Mouse (Mus musculus) embryonic facial prominence, embryonic 15.5 days (tissue): ENCODE data around the gene Cetn3. TPM values are rescaled to one million over a fixed set of nuclear protein-coding genes. Genes with fewer than 3 reads are reported as not detected.

Source experiments
- ATAC-seq: fragments of 200-750 bp; cut with Nextera tagmentation; 2 replicates; pipeline ENCODE4 v1.8.0; 2017; ENCODE audit warnings: low read depth, moderate TSS enrichment; ENCODE audit not compliant: insufficient number of reproducible peaks, low FRiP score, low TSS enrichment
- H3K27ac ChIP-seq: fragments of 300-500 bp; sonication (generic); replicated peaks from 2 replicates; pipeline ENCODE4 v1.5.1; 2015; ENCODE audit warnings: mild to moderate bottlenecking, inconsistent platforms
- H3K27me3 ChIP-seq: fragments of 300-500 bp; sonication (generic); 2 replicates; pipeline ENCODE4 v1.6.1; 2015; ENCODE audit warnings: inconsistent platforms
- H3K36me3 ChIP-seq: fragments of 300-500 bp; sonication (generic); 2 replicates; pipeline ENCODE4 v1.6.1; 2015; ENCODE audit warnings: mild to moderate bottlenecking, inconsistent platforms
- H3K4me1 ChIP-seq: fragments of 300-500 bp; sonication (generic); 2 replicates; pipeline ENCODE4 v1.6.1; 2015; ENCODE audit warnings: inconsistent platforms
- H3K4me2 ChIP-seq: fragments of 300-500 bp; sonication (generic); replicated peaks from 2 replicates; pipeline ENCODE4 v1.6.1; 2015; ENCODE audit warnings: mild to moderate bottlenecking, inconsistent platforms
- H3K4me3 ChIP-seq: fragments of 300-500 bp; sonication (generic); replicated peaks from 2 replicates; pipeline ENCODE4 v1.5.1; 2015; ENCODE audit warnings: mild to moderate bottlenecking, inconsistent platforms
- H3K9ac ChIP-seq: fragments of 300-500 bp; sonication (generic); 2 replicates; pipeline ENCODE4 v1.6.1; 2015; ENCODE audit warnings: inconsistent platforms
- H3K9me3 ChIP-seq: fragments of 300-500 bp; sonication (generic); replicated peaks from 2 replicates; pipeline ENCODE4 v1.6.1; 2016; ENCODE audit warnings: inconsistent platforms
- WGBS: fragments of 180-500 bp; shearing (Covaris S2); methylation state at CpG from one replicate; pipeline ENCODE4 v1.1.7; 2015; 5-methylcytosine and 5-hydroxymethylcytosine counted together
- polyA plus RNA-seq: library from polyadenylated mRNA; unstranded; fragments of >200 nt; fragmentation: Nextera tagmentation; extraction: Ambion mirVana; gene quantifications from 2 replicates; pipeline ENCODE4 v1.2.1, GENCODE M21; 2015

Cetn3 gene
- polyA plus RNA-seq, 1 experiment from 2014 or later: 200 TPM

- Histone ChIP-seq H3K9ac (no peak overlapping the region), H3K4me2 (no peak overlapping the region), H3K4me1 (no peaks in the 10 kb centered on the region), H3K27ac (no peak overlapping the region), H3K9me3 (no peaks in the 10 kb centered on the region), H3K4me3 (no peak overlapping the region), H3K27me3 (no peaks in the 10 kb centered on the region), H3K36me3 (no peaks in the 10 kb centered on the region)
- 79% methylated on average over 7 of the region's 7 CpGs for WGBS
- no peak for ATAC-seq
These were observed 15.7 kb upstream of the Cetn3 start for GRCm38 (mm10) chr13:81767038-81767659.

DNA sequence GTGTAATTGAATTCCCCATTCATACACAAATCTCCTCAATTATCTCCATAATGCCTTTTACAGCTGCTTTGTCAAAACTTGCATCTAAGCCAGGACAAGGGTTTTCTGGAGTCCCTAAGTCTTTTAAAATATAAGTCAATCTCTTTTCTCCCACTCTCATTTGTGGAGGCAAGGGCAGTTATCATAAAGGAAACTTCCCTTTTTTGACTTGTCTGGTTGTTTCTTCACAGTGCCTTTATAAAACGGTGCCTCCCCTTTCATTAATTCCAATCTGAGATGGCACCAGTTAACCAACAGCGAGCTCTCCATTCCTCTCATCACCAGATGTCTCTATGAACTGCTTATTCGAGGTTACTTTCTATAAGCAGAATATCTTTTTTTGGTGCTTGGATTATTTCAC lies 6.7 kb upstream of the Cetn3 start:
- H3K4me2 ChIP-seq: no peak overlapping the region
- H3K27me3 ChIP-seq: no peaks in the 10 kb centered on the region
- WGBS: 76% methylated on average over 3 of the region's 3 CpGs
- H3K27ac ChIP-seq: no peak overlapping the region
- no peak overlapping the region for H3K9ac ChIP-seq
- H3K9me3 ChIP-seq: no peaks in the 10 kb centered on the region
- no peaks in the 10 kb centered on the region for H3K36me3 ChIP-seq
- no peak overlapping the region for H3K4me3 ChIP-seq
- no peak for ATAC-seq
- no peaks in the 10 kb centered on the region for H3K4me1 ChIP-seq

GRCm38 (mm10) chr13:81782475-81782874 lies 402 bp upstream of the Cetn3 start:
- no peaks in the 10 kb centered on the region for H3K27me3 ChIP-seq
- H3K4me2 ChIP-seq: peak overlapping the region; percentile 63
- H3K27ac ChIP-seq: peak overlapping the region; percentile 100; the same call in 1 of the 2 replicates
- 43% methylated on average over 9 of the region's 9 CpGs for WGBS
- H3K4me3 ChIP-seq: peak overlapping the region; percentile 80
- H3K9me3 ChIP-seq: no peaks in the 10 kb centered on the region
- H3K4me1 ChIP-seq: peaks cover 16% of the 10 kb centered on the region; the same call in 1 of the 2 replicates
- peak overlapping the region; percentile 6; the same call in 1 of the 2 replicates for H3K9ac ChIP-seq
- ATAC-seq: no peak
- H3K36me3 ChIP-seq: peaks cover 3% of the 10 kb centered on the region

- peak overlapping the region; percentile 80 for H3K4me3 ChIP-seq
- H3K9me3 ChIP-seq: no peaks in the 10 kb centered on the region
- peak overlapping the region; percentile 100 for H3K27ac ChIP-seq
- peak overlapping the region; percentile 63 for H3K4me2 ChIP-seq
- ATAC-seq: peak; percentile 99
- under 1% methylated on average over 62 of the region's 62 CpGs for WGBS
- no peaks in the 10 kb centered on the region for H3K27me3 ChIP-seq
- H3K36me3 ChIP-seq: peaks cover 10% of the 10 kb centered on the region
- peak overlapping the region; percentile 77 for H3K9ac ChIP-seq
- peaks cover 16% of the 10 kb centered on the region; the same call in 1 of the 2 replicates for H3K4me1 ChIP-seq
These were observed 797 bp downstream of the Cetn3 start for GRCm38 (mm10) chr13:81783405-81784342.

- H3K4me2 ChIP-seq: no peak overlapping the region
- H3K4me3 ChIP-seq: no peak overlapping the region
- H3K27me3 ChIP-seq: no peaks in the 10 kb centered on the region
- H3K4me1 ChIP-seq: peaks cover 16% of the 10 kb centered on the region; the same call in 1 of the 2 replicates
- no peak for ATAC-seq
- H3K9ac ChIP-seq: no peak overlapping the region
- no peaks in the 10 kb centered on the region for H3K9me3 ChIP-seq
- no peak overlapping the region for H3K27ac ChIP-seq
- WGBS: 75% methylated on average over 11 of the region's 11 CpGs
- H3K36me3 ChIP-seq: peaks cover 15% of the 10 kb centered on the region
These were observed 3.0 kb downstream of the Cetn3 start for GRCm38 (mm10) chr13:81785766-81786480.

DNA sequence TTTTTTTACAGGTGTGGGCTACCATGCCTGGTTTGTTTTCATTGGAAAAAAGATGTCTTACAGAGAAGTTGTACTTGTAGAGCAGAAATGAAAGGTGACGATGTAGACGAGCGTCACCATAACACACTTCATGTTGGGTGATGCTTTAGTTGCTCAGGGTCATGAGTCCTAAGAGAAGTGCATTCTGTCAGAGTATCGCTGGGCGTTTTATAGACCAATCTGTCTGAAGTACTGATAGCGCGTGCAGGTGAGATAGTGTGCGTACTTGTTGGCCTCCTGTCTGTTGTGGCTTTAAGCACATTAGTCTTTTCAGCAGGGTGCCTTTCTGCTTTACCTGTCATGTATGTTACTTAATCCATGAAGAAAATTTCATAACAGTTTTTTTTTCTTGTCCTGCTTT lies 7.3 kb downstream of the Cetn3 start:
- Histone ChIP-seq H3K4me2 (no peak overlapping the region), H3K9me3 (no peaks in the 10 kb centered on the region), H3K4me1 (peaks cover 5% of the 10 kb centered on the region; the same call in 1 of the 2 replicates), H3K9ac (no peak overlapping the region), H3K36me3 (peaks cover 19% of the 10 kb centered on the region), H3K4me3 (no peak overlapping the region), H3K27me3 (no peaks in the 10 kb centered on the region), H3K27ac (no peak overlapping the region)
- 94% methylated on average over 8 of the region's 8 CpGs for WGBS
- ATAC-seq: no peak

DNA sequence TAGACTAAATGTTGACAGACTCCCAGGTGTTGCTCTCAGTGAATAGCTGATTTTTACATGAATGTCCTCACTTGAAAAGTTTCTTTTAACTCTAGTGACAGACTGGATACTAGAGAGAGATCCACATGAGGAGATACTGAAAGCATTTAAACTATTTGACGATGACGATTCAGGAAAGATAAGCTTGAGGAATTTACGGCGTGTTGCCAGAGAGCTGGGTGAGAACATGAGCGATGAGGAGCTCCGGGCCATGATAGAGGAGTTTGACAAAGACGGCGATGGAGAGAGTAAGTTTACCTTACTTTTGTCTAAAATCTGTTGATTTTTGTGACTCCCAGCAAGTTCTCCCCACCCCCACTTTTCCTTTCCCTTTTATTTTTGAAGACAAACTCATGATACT lies 9.0 kb downstream of the Cetn3 start:
- Histone ChIP-seq H3K27me3 (no peaks in the 10 kb centered on the region), H3K9ac (no peak overlapping the region), H3K4me1 (no peaks in the 10 kb centered on the region), H3K27ac (no peak overlapping the region), H3K4me2 (no peak overlapping the region), H3K4me3 (no peak overlapping the region), H3K36me3 (peaks cover 19% of the 10 kb centered on the region), H3K9me3 (no peaks in the 10 kb centered on the region)
- 70% methylated on average over 8 of the region's 8 CpGs for WGBS
- no peak for ATAC-seq

DNA sequence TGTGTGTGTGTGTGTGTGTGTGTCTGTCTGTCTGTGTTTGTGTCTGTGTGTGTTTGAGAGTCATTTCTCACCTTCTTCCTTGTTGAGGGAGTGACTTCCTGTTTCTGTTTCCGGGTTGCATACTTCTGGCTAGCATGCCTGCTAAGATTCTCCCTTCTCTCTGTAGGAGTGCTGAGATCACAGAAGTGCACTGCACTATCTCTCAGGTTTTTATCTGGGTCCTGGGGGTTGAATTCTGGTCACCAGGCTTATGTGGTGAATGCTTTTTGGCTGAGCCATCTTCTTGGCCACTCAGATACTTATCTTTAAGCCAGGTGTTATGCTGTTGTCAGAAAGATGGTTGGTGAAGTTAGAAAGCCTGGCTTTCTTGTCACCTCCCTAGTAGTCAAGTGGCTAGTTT lies 11.0 kb downstream of the Cetn3 start:
- Histone ChIP-seq H3K27ac (no peak overlapping the region), H3K4me3 (no peak overlapping the region), H3K4me2 (no peak overlapping the region), H3K9me3 (no peaks in the 10 kb centered on the region), H3K27me3 (no peaks in the 10 kb centered on the region), H3K36me3 (peaks cover 8% of the 10 kb centered on the region; the same call in 1 of the 2 replicates), H3K9ac (no peak overlapping the region), H3K4me1 (no peaks in the 10 kb centered on the region)
- no peak for ATAC-seq
- 31% methylated on average over 1 of the region's 1 CpGs for WGBS

- Histone ChIP-seq H3K4me3 (no peak overlapping the region), H3K4me1 (no peaks in the 10 kb centered on the region), H3K27me3 (no peaks in the 10 kb centered on the region), H3K4me2 (no peak overlapping the region), H3K9ac (no peak overlapping the region), H3K36me3 (no peaks in the 10 kb centered on the region), H3K27ac (no peak overlapping the region), H3K9me3 (no peaks in the 10 kb centered on the region)
- ATAC-seq: no peak
- WGBS: 28% methylated on average over 3 of the region's 3 CpGs
These were observed 18.2 kb downstream of the Cetn3 start for GRCm38 (mm10) chr13:81801121-81801520.

DNA sequence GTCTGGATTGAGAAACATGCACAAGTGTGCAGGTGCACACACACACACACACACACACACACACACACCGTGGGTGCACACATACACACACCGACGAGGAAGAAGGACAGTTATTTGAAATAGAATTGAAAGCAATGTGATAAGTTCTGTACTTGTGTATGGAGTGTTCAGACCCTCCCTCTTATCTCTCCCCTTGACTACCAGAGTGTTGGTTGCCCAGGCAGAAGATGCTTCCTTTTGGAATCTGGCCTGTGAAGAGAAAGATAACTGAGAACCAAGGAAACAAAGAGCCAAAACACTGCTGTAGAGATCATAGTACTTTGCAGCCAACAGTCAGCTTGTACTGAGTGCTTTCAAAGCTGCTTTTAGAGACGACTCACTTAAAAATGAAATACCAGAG lies 20.8 kb downstream of the Cetn3 start:
- Histone ChIP-seq H3K4me3 (no peak overlapping the region), H3K4me2 (no peak overlapping the region), H3K27me3 (no peaks in the 10 kb centered on the region), H3K27ac (no peak overlapping the region), H3K9ac (no peak overlapping the region), H3K9me3 (no peaks in the 10 kb centered on the region), H3K36me3 (no peaks in the 10 kb centered on the region), H3K4me1 (no peaks in the 10 kb centered on the region)
- ATAC-seq: no peak
- WGBS: 88% methylated on average over 4 of the region's 4 CpGs

- ATAC-seq: no peak
- Histone ChIP-seq H3K4me1 (no peaks in the 10 kb centered on the region), H3K4me3 (no peak overlapping the region), H3K9me3 (no peaks in the 10 kb centered on the region), H3K36me3 (no peaks in the 10 kb centered on the region), H3K4me2 (no peak overlapping the region), H3K27ac (no peak overlapping the region), H3K9ac (no peak overlapping the region), H3K27me3 (no peaks in the 10 kb centered on the region)
These were observed 39.9 kb downstream of the Cetn3 start for GRCm38 (mm10) chr13:81822750-81823149.
